Mouse (Mus musculus) thymus, postnatal 25 days (tissue): ENCODE measurements around the gene Gm45717.
A peak's percentile ranks its signal among the peaks of the same experiment; 100 is the strongest.

Experiments
- DNase-seq: peaks from one replicate; pipeline ENCODE4 v3.0.0; 2022

The Gm45717 gene

GRCm38 (mm10) chr7:140967862-140968591 lies 12.3 kb upstream of the Gm45717 start:
- no peak for DNase-seq

- DNase-seq: no peak
Measured at GRCm38 (mm10) chr7:140966921-140967320, 11.2 kb upstream of the Gm45717 start, which contains the start of gene Ifitm1. Gene Ifitm1, plus strand, starts transcription at chr7:140967221.

GRCm38 (mm10) chr7:140962733-140963132 lies 7.0 kb upstream of the Gm45717 start:
- no peak for DNase-seq

GRCm38 (mm10) chr7:140961416-140961815 lies 5.7 kb upstream of the Gm45717 start:
- no peak for DNase-seq

- DNase-seq: no peak
Measured at GRCm38 (mm10) chr7:140960026-140960425, 4.3 kb upstream of the Gm45717 start.

- peak; percentile 39 for DNase-seq
Measured at GRCm38 (mm10) chr7:140959181-140959901, 3.6 kb upstream of the Gm45717 start.

- DNase-seq: no peak
Measured at GRCm38 (mm10) chr7:140956556-140956869, 776 bp upstream of the Gm45717 start.

- no peak for DNase-seq
Measured at GRCm38 (mm10) chr7:140955342-140955741, 395 bp downstream of the Gm45717 start.

GRCm38 (mm10) chr7:140954733-140955071 lies 1.0 kb downstream of the Gm45717 start:
- no peak for DNase-seq

- no peak for DNase-seq
Measured at GRCm38 (mm10) chr7:140953800-140954732, 1.7 kb downstream of the Gm45717 start.

GRCm38 (mm10) chr7:140953133-140953532 lies 2.6 kb downstream of the Gm45717 start:
- DNase-seq: no peak

- DNase-seq: no peak
Measured at GRCm38 (mm10) chr7:140952441-140952840, 3.3 kb downstream of the Gm45717 start.

GRCm38 (mm10) chr7:140951765-140952164 lies 4.0 kb downstream of the Gm45717 start:
- no peak for DNase-seq

GRCm38 (mm10) chr7:140951051-140951450 lies 4.7 kb downstream of the Gm45717 start:
- no peak for DNase-seq

GRCm38 (mm10) chr7:140949824-140950530 lies 5.8 kb downstream of the Gm45717 start, which contains the start of gene Ifitm5:
Gene Ifitm5, minus strand, starts transcription at chr7:140950291.
- DNase-seq: no peak

GRCm38 (mm10) chr7:140949255-140949654 lies 6.5 kb downstream of the Gm45717 start:
- no peak for DNase-seq

GRCm38 (mm10) chr7:140948161-140948560 lies 7.6 kb downstream of the Gm45717 start:
- no peak for DNase-seq

- DNase-seq: no peak
Measured at GRCm38 (mm10) chr7:140946980-140947379, 8.8 kb downstream of the Gm45717 start.

GRCm38 (mm10) chr7:140946311-140946710 lies 9.4 kb downstream of the Gm45717 start:
- no peak for DNase-seq

GRCm38 (mm10) chr7:140945247-140945646 lies 10.5 kb downstream of the Gm45717 start:
- DNase-seq: no peak

GRCm38 (mm10) chr7:140944236-140944635 lies 11.5 kb downstream of the Gm45717 start:
- DNase-seq: no peak

- no peak for DNase-seq
Measured at GRCm38 (mm10) chr7:140943356-140943755, 12.4 kb downstream of the Gm45717 start.

GRCm38 (mm10) chr7:140942811-140943210 lies 12.9 kb downstream of the Gm45717 start:
- no peak for DNase-seq
